Mouse (Mus musculus) c-Kit-positive CD71-positive TER-119-positive erythroid progenitor cells, embryonic 14.5 days (primary cell): ENCODE data around the gene Wdr61.

Experiments used
- DNase-seq: peaks from one replicate; pipeline ENCODE4 v3.0.0-alpha.2; 2013; ENCODE audit warnings: low spot score

Wdr61 gene

GRCm38 (mm10) chr9:54676531-54676986 is 57.8 kb downstream of the Wdr61 start:
- peak; percentile 51 for DNase-seq

- DNase-seq, result no peak
Measured at GRCm38 (mm10) chr9:54673887-54674286, 60.4 kb downstream of the Wdr61 start.

GRCm38 (mm10) chr9:54671962-54672361 is 62.4 kb downstream of the Wdr61 start:
- no peak for DNase-seq

GRCm38 (mm10) chr9:54668455-54668854 is 65.9 kb downstream of the Wdr61 start:
- DNase-seq, result no peak

GRCm38 (mm10) chr9:54666116-54666515 is 68.2 kb downstream of the Wdr61 start:
- no peak for DNase-seq
